Mouse (Mus musculus): Measurements from ENCODE around the gene Lcp2. TPM values are rescaled to one million over a fixed set of nuclear protein-coding genes. Genes with fewer than 3 reads are reported as not detected.
"Not testable (repeated sequence)": the region's sequence is repeated elsewhere in the genome, so short reads cannot be mapped to it uniquely, and the experiment has no call there.

Gene Lcp2
- total and polyA plus RNA-seq, 3 experiments, result 48.3 to 109 (median 52.2) TPM

- Histone ChIP-seq H3K27me3 (ENCODE audit: insufficient read depth, low read length) (peaks cover 2% of the 10 kb centered on the region; the same call in 1 of the 2 replicates), H3K4me3 (ENCODE audit: low read depth, low read length) (no peak overlapping the region), H3K4me1 (ENCODE audit: insufficient read depth, low read depth, low read length) (no peaks in the 10 kb centered on the region), H3K9me3 (replicated peaks) (peaks cover 5% of the 10 kb centered on the region), H3K36me3 (replicated peaks) (no peaks in the 10 kb centered on the region)
- TF ChIP-seq POLR2AphosphoS5 (IDR thresholded peaks at IDR 0.05; ENCODE audit: insufficient replicate concordance, low read depth, low read length) (no peak), TAL1 (conservative IDR thresholded peaks at IDR 0.05; ENCODE audit: low read depth, low read length) (no peak), CTCF (IDR thresholded peaks at IDR 0.05; ENCODE audit: low read depth, low read length) (no peak), GATA1 (IDR thresholded peaks at IDR 0.05; ENCODE audit: borderline replicate concordance, low read length) (no peak), GATA2 (IDR thresholded peaks at IDR 0.05; ENCODE audit: borderline replicate concordance, low read depth, low read length) (no peak)
- no peak for DNase-seq (ENCODE audit: low spot score)
- no peak for ATAC-seq (ENCODE audit: extremely low read depth, insufficient number of reproducible peaks, low FRiP score, poor library complexity, severe bottlenecking)
These were observed 78.1 kb downstream of the Lcp2 start for GRCm38 (mm10) chr11:34124852-34125251.

GRCm38 (mm10) chr11:34125727-34126126 is 79.0 kb downstream of the Lcp2 start:
- not testable (repeated sequence) for H3K36me3 ChIP-seq (replicated peaks); ATAC-seq (ENCODE audit: extremely low read depth, insufficient number of reproducible peaks, low FRiP score, poor library complexity, severe bottlenecking); DNase-seq (ENCODE audit: low spot score); H3K27me3 ChIP-seq (ENCODE audit: insufficient read depth, low read length); H3K4me3 ChIP-seq (ENCODE audit: low read depth, low read length); H3K9me3 ChIP-seq (replicated peaks); H3K4me1 ChIP-seq (ENCODE audit: insufficient read depth, low read depth, low read length)

GRCm38 (mm10) chr11:34128412-34128811 is 81.7 kb downstream of the Lcp2 start:
- H3K4me1 ChIP-seq (ENCODE audit: insufficient read depth, low read depth, low read length), result no peaks in the 10 kb centered on the region
- no peak overlapping the region for H3K4me3 ChIP-seq (ENCODE audit: low read depth, low read length)
- H3K9me3 ChIP-seq (replicated peaks), result peaks cover 10% of the 10 kb centered on the region
- no peak for DNase-seq (ENCODE audit: low spot score)
- H3K27me3 ChIP-seq (ENCODE audit: insufficient read depth, low read length), result no peaks in the 10 kb centered on the region
- no peak for ATAC-seq (ENCODE audit: extremely low read depth, insufficient number of reproducible peaks, low FRiP score, poor library complexity, severe bottlenecking)
- no peaks in the 10 kb centered on the region for H3K36me3 ChIP-seq (replicated peaks)
- TF ChIP-seq CTCF (IDR thresholded peaks at IDR 0.05; ENCODE audit: low read depth, low read length) (no peak), GATA1 (IDR thresholded peaks at IDR 0.05; ENCODE audit: borderline replicate concordance, low read length) (no peak), POLR2AphosphoS5 (IDR thresholded peaks at IDR 0.05; ENCODE audit: insufficient replicate concordance, low read depth, low read length) (no peak), GATA2 (IDR thresholded peaks at IDR 0.05; ENCODE audit: borderline replicate concordance, low read depth, low read length) (no peak), TAL1 (conservative IDR thresholded peaks at IDR 0.05; ENCODE audit: low read depth, low read length) (no peak)

- peaks cover 17% of the 10 kb centered on the region for H3K9me3 ChIP-seq (replicated peaks)
- no peak for DNase-seq (ENCODE audit: low spot score)
- H3K4me3 ChIP-seq (ENCODE audit: low read depth, low read length), result no peak overlapping the region
- no peak for ATAC-seq (ENCODE audit: extremely low read depth, insufficient number of reproducible peaks, low FRiP score, poor library complexity, severe bottlenecking)
- no peak for TF ChIP-seq TAL1 (conservative IDR thresholded peaks at IDR 0.05; ENCODE audit: low read depth, low read length)
- TF ChIP-seq POLR2AphosphoS5 (IDR thresholded peaks at IDR 0.05; ENCODE audit: insufficient replicate concordance, low read depth, low read length), result no peak
- TF ChIP-seq GATA2 (IDR thresholded peaks at IDR 0.05; ENCODE audit: borderline replicate concordance, low read depth, low read length), result no peak
- TF ChIP-seq CTCF (IDR thresholded peaks at IDR 0.05; ENCODE audit: low read depth, low read length), result no peak
- TF ChIP-seq GATA1 (IDR thresholded peaks at IDR 0.05; ENCODE audit: borderline replicate concordance, low read length), result no peak
- H3K36me3 ChIP-seq (replicated peaks), result no peaks in the 10 kb centered on the region
- H3K4me1 ChIP-seq (ENCODE audit: insufficient read depth, low read depth, low read length), result no peaks in the 10 kb centered on the region
- peaks cover 7% of the 10 kb centered on the region; the same call in 1 of the 2 replicates for H3K27me3 ChIP-seq (ENCODE audit: insufficient read depth, low read length)
These were observed 92.6 kb downstream of the Lcp2 start for GRCm38 (mm10) chr11:34139296-34139695.

Other genes starting within 250 kb of the Lcp2 start
- not detected in 2 replicates for gene Kcnmb1, start 83.9 kb upstream of the Lcp2 start, total RNA-seq (2014; fragmentation: Nextera tagmentation)
- gene Kcnmb1, start 83.9 kb upstream of the Lcp2 start, total RNA-seq (2017), result 0.16 TPM in 1 of 2 replicates, not detected in the other
- not detected in 2 replicates for gene Kcnmb1, start 83.9 kb upstream of the Lcp2 start, polyA plus RNA-seq (2012)
- gene Kcnip1, start 53.8 kb upstream of the Lcp2 start, total RNA-seq (2014; fragmentation: Nextera tagmentation), result not detected in 2 replicates
- gene Kcnip1, start 53.8 kb upstream of the Lcp2 start, total RNA-seq (2017), result 0.06 and 0.27 TPM in 2 replicates
- gene Kcnip1, start 53.8 kb upstream of the Lcp2 start, polyA plus RNA-seq (2012), result not detected in 2 replicates
- gene 4930469K13Rik, start 51.6 kb downstream of the Lcp2 start, total RNA-seq (2014; fragmentation: Nextera tagmentation), result not detected in 2 replicates
- 0.17 TPM in 1 of 2 replicates, not detected in the other for gene 4930469K13Rik, start 51.6 kb downstream of the Lcp2 start, total RNA-seq (2017)
- not detected in 2 replicates for gene 4930469K13Rik, start 51.6 kb downstream of the Lcp2 start, polyA plus RNA-seq (2012)
- gene Foxi1, start 161.2 kb downstream of the Lcp2 start, total RNA-seq (2014; fragmentation: Nextera tagmentation), result not detected in 2 replicates
- 0.12 TPM in 1 of 2 replicates, not detected in the other for gene Foxi1, start 161.2 kb downstream of the Lcp2 start, total RNA-seq (2017)
- not detected in 2 replicates for gene Foxi1, start 161.2 kb downstream of the Lcp2 start, polyA plus RNA-seq (2012)

Measured in G1E (cell line).